Mouse (Mus musculus): ENCODE data around the gene Gprc6a.

Gprc6a gene

DNA sequence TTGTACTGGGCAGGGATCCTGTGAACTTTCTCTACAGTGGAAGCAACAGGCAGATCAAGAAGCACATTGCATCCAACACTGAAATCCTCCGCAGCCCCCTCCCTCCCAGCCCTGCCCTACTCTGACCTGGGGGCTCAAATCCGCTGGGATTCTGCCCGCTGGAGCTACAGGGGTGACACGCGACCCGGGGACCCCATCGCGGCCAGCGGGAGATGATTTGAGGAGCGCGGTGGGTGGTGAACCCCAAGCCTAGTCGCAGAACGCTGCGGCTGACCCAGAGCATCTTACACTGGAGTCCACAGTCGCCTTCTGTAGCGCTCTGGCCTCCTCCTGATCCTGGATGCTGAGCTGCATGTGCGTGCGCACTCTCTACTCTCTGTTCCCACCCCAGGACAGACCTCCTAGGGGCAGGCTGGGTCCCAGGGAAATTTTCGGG is 41.1 kb downstream of the Gprc6a start, which contains the start of gene Fam162b:
Gene Fam162b, minus strand, starts transcription at position 379 of the 436 bp plus-strand sequence.
- DNase-seq (ENCODE audit: low spot score) = no peak

DNA sequence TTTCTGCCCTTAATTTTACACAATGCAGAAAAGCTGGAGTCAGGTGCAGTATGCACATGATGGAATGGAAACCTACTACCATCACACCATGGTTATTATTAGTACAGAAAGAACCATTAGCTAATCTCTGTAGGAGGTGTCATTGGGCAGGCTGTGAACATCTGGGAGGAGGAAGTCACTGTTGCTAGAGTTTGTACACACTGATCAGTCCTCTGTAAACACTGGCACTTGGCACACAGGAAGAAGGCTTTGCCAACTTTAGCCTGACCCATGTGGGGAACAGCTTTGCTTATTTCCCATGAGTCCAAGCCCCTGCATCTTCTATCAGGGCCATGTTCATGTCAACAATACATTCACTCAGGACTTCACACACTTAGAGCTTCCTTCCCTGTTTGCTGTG is 46.3 kb downstream of the Gprc6a start:
- no peak for DNase-seq (ENCODE audit: low spot score)

DNA sequence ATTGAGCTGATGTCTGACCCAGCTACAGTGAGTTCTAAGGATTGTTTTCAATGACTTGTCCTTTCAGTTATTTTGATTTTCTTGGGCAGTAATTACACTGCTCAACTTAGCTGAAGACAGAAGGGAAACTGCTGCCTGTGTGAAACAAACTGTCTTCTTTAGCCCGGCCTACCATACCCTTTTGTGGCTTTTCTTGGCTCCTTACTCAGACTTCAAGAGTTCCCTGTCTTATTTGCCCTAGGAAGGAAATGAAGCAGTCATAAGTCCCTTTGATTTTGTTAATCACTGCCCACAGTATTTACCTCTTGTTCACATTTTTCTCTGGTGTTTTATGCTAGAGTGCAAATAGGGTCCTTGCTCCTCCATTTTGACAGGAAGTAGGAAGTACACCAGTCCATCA is 46.9 kb downstream of the Gprc6a start:
- DNase-seq (ENCODE audit: low spot score) = no peak

DNA sequence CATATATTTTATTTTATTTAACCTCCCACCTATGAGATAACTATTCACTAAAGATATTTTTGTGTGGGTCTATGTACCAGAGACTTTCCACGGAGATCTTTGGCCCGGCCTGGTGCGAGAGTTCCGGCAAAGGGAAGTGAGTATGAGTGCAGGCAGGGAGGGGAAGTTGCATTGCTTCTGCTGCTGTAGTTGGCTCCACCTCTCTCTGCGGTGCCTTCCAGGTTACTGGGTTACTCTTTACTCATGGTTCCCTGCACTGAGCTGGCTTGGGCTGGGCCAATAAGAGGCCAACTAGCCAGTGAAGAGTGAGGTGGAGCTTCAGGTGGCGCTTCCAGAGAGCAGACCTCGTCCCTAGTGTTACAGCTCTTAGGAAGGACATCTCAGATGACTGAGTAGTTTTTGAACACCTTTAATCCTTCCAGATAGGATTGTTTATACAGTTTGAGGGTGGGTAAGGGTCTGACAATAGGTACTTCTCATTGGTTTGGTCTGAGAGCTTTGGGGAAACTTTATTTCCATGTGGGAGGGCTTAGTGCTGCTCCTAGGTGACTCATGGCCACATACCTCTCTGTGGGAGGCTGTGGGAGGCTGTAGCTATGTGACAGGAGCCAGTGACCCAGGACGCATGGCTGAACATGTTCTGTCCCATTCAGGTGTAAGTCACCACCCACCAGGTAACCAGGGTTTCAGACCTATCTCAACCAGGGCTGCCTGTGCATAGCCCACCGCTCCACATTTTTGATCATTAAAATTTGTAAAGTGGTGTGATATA is 59.9 kb downstream of the Gprc6a start:
- DNase-seq (ENCODE audit: low spot score) = no peak

Measured in MN1 (cell line).